Mouse (Mus musculus) gonadal fat pad, adult 2 months (tissue): ENCODE measurements around the gene Tmem151a. TPM values are rescaled to one million over a fixed set of nuclear protein-coding genes. Genes with fewer than 3 reads are reported as not detected.

ENCODE experiments used
- DNase-seq: peaks from one replicate; pipeline ENCODE4 v3.0.0-alpha.2; 2012; ENCODE audit warnings: low read depth
- polyA plus RNA-seq: library from polyadenylated mRNA; depleted of rRNA; stranded (reverse); fragments of >200 nt; gene quantifications from 2 replicates; pipeline ENCODE4 v1.2.3, GENCODE M21; 2012

Tmem151a gene
- polyA plus RNA-seq, 1 experiment = 3.4 TPM

- DNase-seq = no peak
Measured at GRCm38 (mm10) chr19:5068570-5069234, 16.6 kb downstream of the Tmem151a start.

DNA sequence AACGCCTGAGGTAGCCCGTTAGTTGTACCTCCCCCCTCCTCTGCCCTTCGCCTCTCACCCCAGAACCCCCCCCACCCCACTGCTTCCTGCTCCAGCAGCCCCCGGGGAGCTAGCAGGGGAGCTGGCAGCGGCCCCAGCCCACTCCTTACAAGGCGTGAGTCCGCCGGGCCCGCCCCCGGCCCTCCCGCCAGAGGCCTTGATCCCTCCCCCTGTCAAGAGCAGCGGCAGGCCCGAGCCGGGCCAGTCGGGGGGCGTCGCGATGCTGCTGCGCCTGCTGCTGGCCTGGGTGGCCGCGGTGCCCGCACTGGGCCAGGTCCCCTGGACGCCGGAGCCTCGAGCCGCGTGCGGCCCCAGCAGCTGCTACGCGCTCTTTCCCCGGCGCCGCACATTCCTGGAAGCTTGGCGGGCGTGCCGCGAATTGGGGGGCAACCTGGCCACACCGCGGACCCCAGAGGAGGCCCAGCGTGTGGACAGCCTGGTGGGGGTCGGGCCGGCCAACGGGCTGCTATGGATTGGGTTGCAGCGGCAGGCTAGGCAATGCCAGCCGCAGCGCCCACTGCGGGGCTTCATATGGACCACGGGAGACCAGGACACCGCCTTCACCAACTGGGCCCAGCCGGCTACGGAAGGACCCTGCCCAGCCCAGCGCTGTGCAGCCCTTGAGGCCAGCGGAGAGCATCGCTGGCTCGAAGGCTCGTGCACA, 17.3 kb downstream of the Tmem151a start, which contains the start of gene Cd248:
Gene Cd248, plus strand, starts transcription at position 212 of the 703 bp plus-strand sequence.
- DNase-seq = no peak

GRCm38 (mm10) chr19:5067040-5067799, 18.1 kb downstream of the Tmem151a start:
- DNase-seq = no peak

- DNase-seq = no peak
Measured at GRCm38 (mm10) chr19:5065104-5065503, 20.2 kb downstream of the Tmem151a start.

GRCm38 (mm10) chr19:5062446-5062845, 22.9 kb downstream of the Tmem151a start:
- no peak for DNase-seq

DNA sequence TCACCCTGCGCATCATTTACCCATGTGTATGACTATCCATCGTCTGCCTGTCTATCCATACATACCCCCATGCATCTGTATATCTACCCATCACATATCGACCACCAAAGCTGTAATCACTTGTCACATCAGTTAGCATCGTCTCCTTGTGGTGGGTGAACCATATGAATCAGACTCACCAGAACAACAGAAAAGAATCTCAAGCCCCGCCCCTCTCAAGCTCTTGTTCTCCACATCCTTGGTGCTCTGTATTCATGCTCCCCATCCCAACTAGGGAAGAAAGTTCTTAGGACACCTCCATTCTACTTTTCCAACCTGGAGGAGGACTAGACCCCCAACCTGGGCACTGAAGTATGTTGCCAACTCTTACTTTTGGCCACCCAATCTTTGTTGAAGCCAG, 23.3 kb downstream of the Tmem151a start:
- DNase-seq = no peak

DNA sequence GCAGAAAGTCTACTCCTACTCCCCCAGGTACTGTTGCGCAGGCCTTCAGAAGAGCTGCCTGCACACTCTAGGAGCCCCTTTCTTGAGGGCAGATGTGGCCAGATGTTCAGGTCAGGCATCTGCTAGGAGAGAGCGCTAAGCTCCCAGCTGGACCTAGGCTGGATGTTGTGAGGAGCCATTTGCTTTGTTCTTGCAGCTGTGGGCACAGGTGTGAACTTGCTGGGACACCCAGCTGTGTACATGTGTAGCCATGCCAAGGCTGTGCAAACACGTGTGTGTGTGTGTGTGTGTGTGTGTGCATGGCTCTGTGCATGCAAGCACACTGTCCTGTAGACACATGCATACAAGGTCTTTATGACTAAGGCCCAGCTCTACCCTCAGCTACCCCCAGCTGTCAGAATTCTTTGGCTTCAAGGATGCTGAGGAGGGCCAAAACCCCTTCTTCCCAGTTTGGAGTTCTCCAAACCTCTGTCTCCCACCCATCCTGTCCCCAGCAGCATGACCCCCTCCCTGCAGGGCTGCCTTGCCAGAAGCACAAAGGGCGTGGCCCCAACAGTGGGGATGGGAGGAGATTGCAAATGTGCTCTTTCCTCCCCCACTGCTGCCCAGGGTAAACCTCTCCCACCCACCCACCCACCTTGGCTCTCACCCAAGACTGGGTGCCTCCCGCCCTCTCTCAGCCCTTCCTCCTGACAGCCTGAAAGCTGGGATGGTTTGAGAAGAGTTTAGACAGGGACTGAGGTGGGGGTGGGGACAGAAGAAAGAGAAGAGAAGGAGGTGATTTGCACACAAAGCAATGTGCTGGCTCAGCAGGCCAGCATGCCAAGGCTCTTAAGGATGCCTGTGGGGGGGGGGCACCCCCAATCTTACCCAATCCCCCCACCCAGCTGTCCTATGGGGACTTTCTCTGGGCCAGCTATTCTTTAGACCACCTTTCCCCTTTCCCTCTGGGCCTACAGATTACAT, 24.7 kb downstream of the Tmem151a start:
- DNase-seq = no peak

DNA sequence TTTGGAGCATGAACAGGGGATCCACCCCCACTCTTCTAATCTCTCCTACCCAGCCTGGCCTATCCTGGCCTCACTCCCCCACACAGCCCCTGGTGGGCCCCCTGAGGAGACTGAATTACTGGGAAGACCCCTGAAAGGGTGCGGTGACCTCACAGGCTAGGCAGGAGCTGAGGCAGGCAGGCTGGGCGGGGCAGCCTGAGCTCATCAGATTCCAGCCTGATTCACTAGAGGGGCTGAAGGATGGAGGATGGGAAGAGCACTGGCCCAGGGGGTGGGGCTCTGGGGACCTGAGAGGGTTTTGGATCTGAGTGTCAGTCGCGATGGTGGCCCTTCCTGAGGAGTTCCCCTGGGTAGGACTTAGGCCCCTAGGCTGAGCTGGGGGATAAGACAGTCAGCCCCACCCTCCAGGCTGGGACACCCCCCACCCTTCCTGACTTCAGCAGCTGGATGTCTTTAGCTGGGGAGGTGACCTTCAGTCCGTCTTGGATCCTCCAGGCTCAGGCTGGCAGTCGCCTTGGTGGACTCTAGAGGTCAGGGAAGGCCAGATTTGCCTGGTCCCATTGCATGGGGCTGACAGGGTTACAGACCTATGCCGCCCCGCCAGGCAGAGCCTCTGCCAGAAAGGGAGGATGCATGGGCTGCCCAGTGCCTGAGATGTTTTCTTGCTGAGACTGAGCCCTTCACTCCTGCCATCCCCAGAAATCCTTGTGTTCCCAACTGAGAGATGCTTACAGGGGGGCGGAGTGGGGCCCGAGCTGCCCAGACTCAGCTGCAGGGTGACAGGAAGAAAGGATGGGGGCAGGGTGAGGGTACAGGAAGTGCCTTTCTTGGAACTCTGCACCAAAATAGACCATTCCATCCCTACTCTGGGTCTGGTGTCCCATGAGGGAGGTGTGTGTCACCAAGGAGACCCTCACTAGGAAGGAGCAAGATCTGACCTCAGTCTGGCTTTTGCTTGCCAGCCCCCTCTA, 26.2 kb downstream of the Tmem151a start:
- DNase-seq = no peak

DNA sequence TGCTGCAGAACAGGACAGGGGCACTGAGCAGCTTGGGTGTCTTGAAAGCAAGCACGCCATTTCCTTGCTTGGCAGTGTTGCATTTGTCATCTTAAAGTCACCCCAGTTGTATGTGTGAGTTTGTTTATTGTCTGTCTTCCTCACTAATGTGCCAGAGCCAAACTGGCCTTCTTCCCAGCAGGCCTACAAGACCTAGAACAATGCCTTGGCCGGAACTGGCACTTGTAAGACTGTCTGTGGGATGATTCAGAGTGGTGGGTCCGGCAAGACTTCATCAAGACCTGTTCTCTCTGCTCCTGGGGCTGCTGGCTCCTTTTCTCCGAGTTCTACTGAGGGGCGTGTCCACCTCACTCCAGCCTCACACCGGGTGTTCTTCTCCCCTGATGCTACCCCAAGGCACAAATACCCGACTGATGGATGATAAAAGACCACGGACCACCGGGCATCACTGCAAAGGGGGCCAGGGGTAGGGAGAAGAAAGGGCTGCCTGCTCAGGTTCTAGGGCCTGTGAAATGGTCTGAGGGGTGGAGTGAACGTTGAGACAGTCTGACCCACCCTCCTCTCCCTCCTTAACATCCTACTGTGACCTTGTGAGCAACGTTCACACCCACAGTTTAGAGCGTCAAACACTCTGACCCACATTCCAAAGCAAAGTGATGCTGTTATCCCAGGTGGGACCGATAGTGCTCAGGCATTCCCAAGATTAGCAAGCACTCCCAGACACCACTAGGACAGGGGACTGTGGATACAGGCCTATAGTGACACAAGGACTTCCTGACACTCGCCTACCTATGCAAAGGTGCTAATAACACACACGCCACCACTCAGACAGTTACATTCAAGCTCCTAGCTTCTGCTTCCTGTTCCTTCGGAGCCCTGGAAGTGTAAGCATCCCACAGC, 27.2 kb downstream of the Tmem151a start:
- DNase-seq = no peak

DNA sequence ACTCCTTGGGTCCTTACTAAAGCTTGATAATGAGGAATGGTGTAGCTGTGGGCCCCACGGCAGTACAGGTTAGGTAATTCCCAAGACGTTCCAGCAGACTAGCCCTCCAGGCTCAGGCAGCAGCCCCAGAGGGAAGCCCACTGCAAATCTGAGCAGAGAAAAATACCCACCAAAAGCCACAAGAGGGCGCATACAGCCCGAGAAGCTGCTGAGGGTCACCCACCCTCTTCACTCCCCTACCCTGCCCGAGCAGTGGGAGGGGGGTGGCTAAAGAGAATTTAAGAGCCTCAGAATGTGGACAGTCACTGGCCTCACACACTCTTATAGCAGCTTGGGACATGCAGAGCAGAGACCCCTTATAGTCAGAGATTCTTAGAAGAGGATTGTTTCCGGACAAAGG, 29.1 kb downstream of the Tmem151a start:
- DNase-seq = no peak

- DNase-seq = no peak
Measured at GRCm38 (mm10) chr19:5053909-5054308, 31.4 kb downstream of the Tmem151a start.

DNA sequence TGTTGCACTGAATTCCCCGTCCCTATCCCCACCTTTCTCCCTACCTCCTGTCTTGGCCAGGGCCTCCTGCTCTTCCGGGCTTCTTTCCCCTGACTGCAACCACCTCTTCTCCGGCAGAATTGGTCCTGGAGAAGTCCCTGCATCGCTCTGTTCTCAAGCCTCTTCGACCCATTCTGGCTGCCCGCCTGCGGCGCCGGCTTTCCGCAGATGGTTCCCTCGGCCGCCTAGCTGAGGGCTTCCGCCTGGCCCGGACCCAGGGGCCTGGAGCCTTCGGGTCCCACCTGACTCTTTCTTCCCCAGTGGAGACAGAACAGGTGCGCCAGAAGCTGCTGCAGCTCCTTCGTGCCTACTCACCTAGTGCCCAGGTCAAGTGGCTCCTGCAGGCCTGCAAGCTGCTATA, 32.5 kb downstream of the Tmem151a start:
- no peak for DNase-seq

DNA sequence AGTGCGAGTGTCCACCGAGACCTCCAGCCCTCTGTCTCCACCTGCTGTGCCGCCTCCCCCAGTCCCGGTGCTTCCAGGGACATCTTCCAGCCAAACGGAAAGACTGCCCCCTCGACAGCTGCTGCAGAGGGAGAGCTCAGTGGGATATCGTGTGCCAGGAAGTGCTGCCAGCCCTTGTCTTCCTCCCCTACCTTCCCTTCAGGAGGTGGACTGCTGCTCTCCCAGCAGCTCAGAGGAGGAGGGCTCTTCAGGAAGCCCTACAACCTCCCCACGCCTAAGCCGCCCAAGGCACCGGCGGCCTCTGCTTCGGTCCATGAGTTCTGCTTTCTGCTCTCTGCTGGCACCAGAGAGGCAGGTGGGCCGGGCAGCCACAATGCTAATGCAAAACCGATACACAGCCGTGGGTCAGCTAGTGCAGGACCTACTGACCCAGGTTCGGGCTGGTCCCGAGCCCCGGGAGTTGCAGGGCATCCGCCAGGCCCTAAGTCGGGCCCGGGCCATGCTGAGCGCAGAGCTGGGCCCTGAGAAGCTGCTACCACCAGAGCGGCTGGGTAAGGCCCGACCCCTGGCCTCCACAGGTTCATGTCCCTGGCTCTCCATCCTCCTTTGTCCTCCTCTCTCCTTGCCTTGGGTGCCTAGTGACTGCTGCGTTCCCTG, 33.0 kb downstream of the Tmem151a start:
- no peak for DNase-seq

GRCm38 (mm10) chr19:5051515-5051914, 33.8 kb downstream of the Tmem151a start:
- no peak for DNase-seq

DNA sequence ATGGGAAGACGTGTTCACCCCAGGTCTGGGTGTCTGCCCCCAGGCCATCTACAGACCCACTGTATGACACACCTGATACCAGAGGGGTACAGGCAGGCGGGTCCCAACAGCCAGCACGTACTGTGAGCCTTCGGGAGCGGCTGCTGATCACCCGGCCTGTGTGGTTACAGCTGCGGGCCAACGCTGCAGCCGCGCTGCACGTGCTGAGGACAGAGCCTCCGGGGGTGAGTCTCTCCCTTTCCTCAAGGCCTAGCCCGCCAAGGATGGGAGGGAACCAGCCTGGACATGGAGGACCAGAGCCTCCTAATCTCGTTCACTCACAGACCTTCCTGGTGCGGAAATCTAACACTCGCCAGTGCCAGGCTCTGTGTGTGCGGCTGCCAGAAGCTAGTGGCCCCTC, 34.3 kb downstream of the Tmem151a start:
- no peak for DNase-seq

- DNase-seq = peak; percentile 68
Measured at GRCm38 (mm10) chr19:5050047-5050905, 35.1 kb downstream of the Tmem151a start, which contains the start of gene Rin1. Gene Rin1, plus strand, starts transcription at chr19:5050481.

DNA sequence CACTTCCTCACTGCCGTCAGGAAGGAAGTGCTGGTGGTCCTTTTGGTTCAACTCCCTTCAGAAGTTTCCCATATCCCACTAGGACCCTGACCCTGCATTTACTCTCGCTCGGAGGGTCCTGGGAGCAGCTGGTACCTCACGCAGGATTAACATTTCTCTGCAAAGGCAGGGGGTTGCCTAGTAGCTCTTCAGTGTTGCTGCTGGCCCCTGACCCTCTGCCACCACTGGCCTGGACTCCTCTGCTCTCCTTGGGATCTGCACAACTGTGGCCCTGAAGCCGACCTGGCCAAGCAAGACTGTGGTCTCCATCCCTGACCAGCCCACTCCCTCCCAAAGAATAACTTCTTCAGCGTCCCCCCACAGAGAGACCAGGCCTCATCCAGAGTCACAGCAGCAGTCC, 36.0 kb downstream of the Tmem151a start:
- DNase-seq = no peak
